Mouse (Mus musculus) CH12F3 (cell line): Measurements from ENCODE around the gene Nr2e3.
"Not testable (repeated sequence)": the region's sequence is repeated elsewhere in the genome, so short reads cannot be mapped to it uniquely, and the experiment has no call there.

Experiments used
- in situ Hi-C: fragments of 300-500 bp; cut with MboI; formaldehyde crosslinking; loops from 2 replicates; pipeline ENCODE4 v1.14.3; 2020; ENCODE audit warnings: low sequenced_read_pairs

Gene Nr2e3

GRCm38 (mm10) chr9:59951943-59952342 is 8.5 kb downstream of the Nr2e3 start:
- in situ Hi-C loops = loop anchor here (10.0 kb wide), 1 partner anchor 227 kb away; no protein-coding TSS in a partner anchor

- in situ Hi-C loops = loop anchor here (10.0 kb wide), 1 partner anchor 226 kb away; no protein-coding TSS in a partner anchor
These were observed 9.3 kb downstream of the Nr2e3 start for GRCm38 (mm10) chr9:59951001-59951750.

GRCm38 (mm10) chr9:59949981-59950380 is 10.5 kb downstream of the Nr2e3 start:
- in situ Hi-C loops = loop anchor here (10.0 kb wide), 1 partner anchor 225 kb away; no protein-coding TSS in a partner anchor

GRCm38 (mm10) chr9:59949511-59949910 is 10.9 kb downstream of the Nr2e3 start:
- in situ Hi-C loops = no loop called here

GRCm38 (mm10) chr9:59948691-59949250 is 11.7 kb downstream of the Nr2e3 start:
- in situ Hi-C loops = no loop called here

GRCm38 (mm10) chr9:59948226-59948625 is 12.2 kb downstream of the Nr2e3 start:
- in situ Hi-C loops = no loop called here

GRCm38 (mm10) chr9:59947271-59947670 is 13.2 kb downstream of the Nr2e3 start:
- in situ Hi-C loops = no loop called here

- in situ Hi-C loops = no loop called here
These were observed 15.2 kb downstream of the Nr2e3 start for GRCm38 (mm10) chr9:59945241-59945640.

GRCm38 (mm10) chr9:59943826-59944225 is 16.6 kb downstream of the Nr2e3 start:
- in situ Hi-C loops = no loop called here

GRCm38 (mm10) chr9:59942501-59943085 is 17.9 kb downstream of the Nr2e3 start:
- in situ Hi-C loops = no loop called here

GRCm38 (mm10) chr9:59941885-59942350 is 18.5 kb downstream of the Nr2e3 start:
- in situ Hi-C loops = no loop called here

GRCm38 (mm10) chr9:59940913-59941884 is 19.3 kb downstream of the Nr2e3 start:
- in situ Hi-C loops = no loop called here

- in situ Hi-C loops = no loop called here
These were observed 20.8 kb downstream of the Nr2e3 start for GRCm38 (mm10) chr9:59939691-59940090.

GRCm38 (mm10) chr9:59938529-59938928 is 21.9 kb downstream of the Nr2e3 start:
- in situ Hi-C loops = no loop called here

GRCm38 (mm10) chr9:59935866-59936265 is 24.6 kb downstream of the Nr2e3 start:
- in situ Hi-C loops = not testable (repeated sequence)

GRCm38 (mm10) chr9:59930248-59930647 is 30.2 kb downstream of the Nr2e3 start:
- in situ Hi-C loops = no loop called here

- in situ Hi-C loops = no loop called here
These were observed 45.7 kb downstream of the Nr2e3 start for GRCm38 (mm10) chr9:59914761-59915160.

- in situ Hi-C loops = no loop called here
These were observed 57.1 kb downstream of the Nr2e3 start for GRCm38 (mm10) chr9:59903382-59903781.
